Mouse (Mus musculus): ENCODE results near the gene Abcb1a.
A peak's percentile ranks its signal among the peaks of the same experiment; 100 is the strongest.

The Abcb1a gene

DNA sequence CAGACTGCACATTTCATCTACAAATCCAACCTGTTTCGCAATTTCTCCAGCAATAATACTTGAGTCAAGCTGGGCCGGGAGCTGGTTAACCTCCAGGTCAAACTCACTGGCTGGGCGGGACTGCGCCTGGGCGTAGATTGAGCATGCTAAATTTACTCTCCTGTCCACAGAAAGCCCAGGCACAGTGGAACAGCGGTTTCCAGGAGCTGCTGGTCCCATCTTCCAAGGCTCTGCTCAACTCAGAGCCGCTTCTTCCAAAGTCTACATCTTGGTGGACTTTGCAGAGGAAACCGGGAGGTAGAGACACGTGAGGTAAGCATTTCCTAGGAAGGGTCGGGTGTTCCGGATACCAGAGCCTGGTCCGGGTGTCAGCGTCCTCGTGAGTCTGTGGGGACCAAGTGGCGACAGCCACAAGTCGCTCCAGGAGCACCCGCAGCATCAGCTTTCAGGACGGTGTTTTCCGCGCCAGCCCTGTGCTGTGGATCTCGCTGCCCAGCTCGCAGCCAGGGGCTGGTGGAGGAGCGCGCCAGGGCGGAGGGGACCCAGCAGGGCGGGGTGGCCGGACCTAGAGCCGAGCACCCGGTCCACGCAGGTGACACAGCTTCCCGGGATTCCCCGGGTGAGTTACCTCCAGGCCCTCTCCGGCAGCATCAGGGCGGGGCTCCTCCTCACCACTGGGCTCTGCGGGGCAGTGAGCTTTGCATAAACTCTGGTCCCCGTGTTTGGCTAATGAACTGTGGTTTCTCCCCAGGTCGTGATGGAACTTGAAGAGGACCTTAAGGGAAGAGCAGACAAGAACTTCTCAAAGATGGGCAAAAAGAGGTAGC, at the start of gene Abcb1a:
TSS of gene Abcb1a (plus strand) at position 167 of the 827 bp plus-strand sequence.
- DNase-seq: peak; percentile 46

DNA sequence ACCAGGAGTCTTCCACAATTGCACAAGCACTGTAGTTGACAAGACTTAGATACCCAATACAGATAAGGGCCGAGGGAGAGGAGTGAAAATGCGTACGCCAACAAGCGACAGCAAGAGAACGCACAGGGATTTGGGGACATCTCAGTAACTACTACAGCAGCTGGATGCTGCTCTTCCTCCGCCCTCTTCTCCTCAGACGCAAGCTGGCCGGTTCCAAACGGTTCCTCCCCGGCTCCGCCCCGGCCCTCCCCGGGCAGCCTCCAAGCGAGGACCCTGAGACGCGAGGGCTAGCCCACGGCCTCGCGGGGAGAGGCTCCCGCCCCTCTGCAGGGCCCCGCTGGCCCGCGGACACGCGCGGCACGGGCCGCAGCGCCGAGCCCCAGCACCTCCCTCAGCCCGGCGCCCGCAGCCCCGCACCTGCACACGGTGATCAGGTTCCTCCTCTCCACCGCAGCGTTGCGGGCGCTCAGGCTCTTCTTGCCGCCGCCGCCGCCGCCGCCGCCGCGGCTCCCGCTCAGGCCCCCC, 37.7 kb upstream of the Abcb1a start:
- DNase-seq: peak; percentile 82

GRCm38 (mm10) chr5:8622596-8623231, 37.2 kb upstream of the Abcb1a start, which contains the start of gene Rundc3b:
Rundc3b (minus strand) TSS chr5:8622952.
- DNase-seq: peak; percentile 99

- DNase-seq: no peak
Measured at GRCm38 (mm10) chr5:8632901-8633300, 27.0 kb upstream of the Abcb1a start.

- DNase-seq: no peak
Measured at GRCm38 (mm10) chr5:8634489-8634975, 25.3 kb upstream of the Abcb1a start.

- DNase-seq: no peak
Measured at GRCm38 (mm10) chr5:8648300-8648699, 11.6 kb upstream of the Abcb1a start.

- no peak for DNase-seq
Measured at GRCm38 (mm10) chr5:8648774-8649173, 11.1 kb upstream of the Abcb1a start.

DNA sequence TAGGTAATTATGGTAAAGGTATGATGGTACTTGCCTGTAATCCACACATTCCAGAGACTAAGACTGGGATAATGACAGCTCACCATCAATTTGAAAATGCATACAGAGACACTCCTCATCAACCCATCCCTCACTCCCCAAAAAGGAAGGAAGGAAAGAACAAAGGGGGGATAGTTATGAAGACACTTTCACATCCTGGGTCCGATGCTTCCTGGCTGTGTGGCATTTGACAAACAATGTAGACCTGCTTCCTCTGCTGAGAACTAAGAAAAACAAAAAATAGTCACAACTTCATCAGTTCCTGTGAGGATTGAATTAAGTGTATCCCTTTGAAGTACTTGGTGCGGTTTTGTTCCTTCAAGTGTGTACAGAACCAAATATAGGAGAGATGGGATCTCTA, 7.8 kb upstream of the Abcb1a start:
- no peak for DNase-seq

DNA sequence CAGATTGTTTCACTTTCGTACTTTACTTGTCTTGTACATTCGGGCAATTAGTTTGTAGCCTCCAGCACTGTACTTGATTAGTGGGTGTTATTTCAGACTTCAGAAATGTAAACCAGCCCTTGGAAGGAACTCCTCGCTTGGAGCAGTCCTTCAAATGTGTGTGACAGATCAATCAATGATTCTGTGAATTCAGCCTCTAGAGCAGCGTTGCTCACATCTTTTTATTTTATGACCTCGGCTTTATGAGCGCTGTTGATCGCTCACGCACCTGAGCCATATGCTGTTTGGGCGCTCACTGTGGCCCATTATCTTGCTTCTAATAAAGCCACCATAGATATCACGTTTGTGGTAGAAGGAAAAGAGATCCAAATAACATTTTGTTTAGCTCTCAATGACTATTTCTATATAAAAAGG, 868 bp downstream of the Abcb1a start:
- DNase-seq: no peak

DNA sequence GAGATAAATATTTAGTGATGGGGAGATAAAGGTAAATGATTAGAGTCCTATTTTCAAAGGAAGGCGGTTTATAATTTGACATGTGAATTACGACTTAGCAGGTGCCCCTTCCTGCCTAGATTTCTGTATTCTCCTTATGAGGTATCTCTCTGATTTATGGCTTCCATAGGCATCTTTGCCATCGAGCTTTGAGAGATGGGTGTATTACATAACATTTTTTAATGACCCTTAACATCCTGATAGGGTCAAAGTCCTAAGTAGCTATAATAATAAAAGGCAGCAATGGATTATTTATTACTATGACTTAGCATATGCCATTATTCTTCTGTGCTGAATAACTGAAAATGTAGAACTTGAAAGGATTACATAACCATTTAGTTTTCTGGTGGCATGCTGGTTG, 4.8 kb downstream of the Abcb1a start:
- DNase-seq: no peak

- no peak for DNase-seq
Measured at GRCm38 (mm10) chr5:8667758-8668474, 8.0 kb downstream of the Abcb1a start.

- DNase-seq: no peak
Measured at GRCm38 (mm10) chr5:8669606-8670005, 9.7 kb downstream of the Abcb1a start.

GRCm38 (mm10) chr5:8675262-8675951, 15.5 kb downstream of the Abcb1a start:
- no peak for DNase-seq

GRCm38 (mm10) chr5:8675952-8676262, 16.0 kb downstream of the Abcb1a start:
- no peak for DNase-seq

- no peak for DNase-seq
Measured at GRCm38 (mm10) chr5:8681166-8681565, 21.3 kb downstream of the Abcb1a start.

- no peak for DNase-seq
Measured at GRCm38 (mm10) chr5:8683686-8684085, 23.8 kb downstream of the Abcb1a start.

GRCm38 (mm10) chr5:8686071-8686470, 26.2 kb downstream of the Abcb1a start:
- DNase-seq: no peak

GRCm38 (mm10) chr5:8687550-8687949, 27.7 kb downstream of the Abcb1a start:
- no peak for DNase-seq

GRCm38 (mm10) chr5:8716061-8716460, 56.2 kb downstream of the Abcb1a start:
- no peak for DNase-seq

DNA sequence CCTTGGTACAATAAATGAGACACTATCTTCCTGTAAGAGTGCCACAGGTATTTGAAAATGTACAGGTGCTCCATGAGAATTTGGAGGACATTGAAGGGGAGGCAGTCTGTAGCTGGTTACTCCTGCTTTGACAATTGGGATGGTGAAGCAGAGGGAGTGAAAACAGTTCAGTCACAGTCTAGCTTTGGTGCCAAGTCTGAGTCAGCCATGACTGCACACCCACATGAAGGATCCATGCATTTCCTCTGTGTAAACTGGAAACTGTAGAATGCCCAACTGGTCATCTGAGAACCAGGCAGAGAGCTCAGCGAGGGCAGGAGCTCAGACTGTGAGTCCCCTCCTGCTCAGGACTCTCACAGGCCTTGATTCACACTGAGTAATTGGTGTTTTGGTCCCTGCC, 59.7 kb downstream of the Abcb1a start:
- DNase-seq: no peak

DNA sequence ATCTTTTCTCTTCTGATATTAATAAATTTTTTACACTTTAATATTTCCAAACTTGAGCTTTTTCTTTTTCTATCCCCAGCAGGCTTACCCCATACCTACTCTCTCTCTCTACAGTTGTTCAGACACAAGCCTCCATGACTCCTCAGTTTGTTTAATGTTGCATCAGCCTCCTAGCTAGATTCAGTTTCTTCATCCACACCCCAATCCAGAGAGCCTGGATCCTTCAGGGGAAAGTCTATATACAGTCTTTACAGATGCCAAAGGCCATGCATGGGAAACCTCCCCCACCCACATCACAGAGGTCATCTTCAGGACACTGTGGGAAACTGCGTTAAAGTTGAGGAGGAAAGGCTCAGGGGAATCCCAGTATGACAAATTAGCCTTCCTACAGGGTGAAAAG, 62.3 kb downstream of the Abcb1a start:
- no peak for DNase-seq

DNA sequence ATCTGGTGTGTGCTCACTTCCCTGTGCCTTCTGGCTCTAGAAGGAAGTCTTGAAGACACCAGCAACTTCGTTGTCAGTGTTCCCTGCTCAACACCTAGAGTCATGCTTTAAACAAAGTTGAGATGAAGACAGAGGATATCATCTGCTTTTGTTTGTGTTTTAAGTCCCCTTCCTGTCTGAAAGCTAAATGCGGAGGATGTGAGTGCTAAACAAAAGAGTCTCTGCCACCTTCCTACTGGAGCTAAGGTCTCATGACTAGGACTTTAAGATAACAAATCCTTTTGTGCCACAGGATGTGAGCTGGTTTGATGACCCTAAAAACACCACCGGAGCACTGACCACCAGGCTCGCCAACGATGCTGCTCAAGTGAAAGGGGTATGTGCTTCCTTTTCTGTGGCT, 63.0 kb downstream of the Abcb1a start:
- DNase-seq: no peak

DNA sequence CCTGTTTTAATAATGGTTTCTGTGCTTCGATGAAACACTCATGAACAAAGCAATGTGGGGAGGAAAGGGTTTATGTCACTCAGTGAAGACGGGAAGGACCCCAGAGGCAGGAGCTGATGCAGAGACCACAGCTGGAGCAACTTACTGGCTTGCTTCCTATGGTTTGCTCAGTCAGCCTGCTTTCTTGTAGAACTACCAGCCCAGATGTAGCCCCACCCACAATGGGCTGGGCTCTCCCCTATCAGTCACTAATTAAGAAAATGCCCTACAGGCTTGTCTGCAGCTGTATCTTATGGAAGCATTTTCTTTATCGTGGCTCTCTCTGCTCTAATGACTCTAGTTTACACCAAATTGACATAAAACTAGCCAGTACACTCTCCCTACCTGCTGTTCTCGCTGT, 67.9 kb downstream of the Abcb1a start:
- no peak for DNase-seq

Data from retina, postnatal 1 day (tissue).